Mouse (Mus musculus) G1E (cell line): ENCODE measurements at regions not wholly inside any gene's neighbourhood (a gene's known extent, or its start where the extent isn't known, plus 50 kb on each side); places are given as distances from the start of the nearest gene placed in this dataset.
A peak's percentile ranks its signal among the peaks of the same experiment; 100 is the strongest.

Source experiments
- ATAC-seq: 2 replicates; pipeline ENCODE4 v1.8.0; 2016; ENCODE audit warnings: mild to moderate bottlenecking; ENCODE audit not compliant: insufficient number of reproducible peaks, poor library complexity, low FRiP score, severe bottlenecking; ENCODE audit errors: extremely low read depth
- DNase-seq: peaks from one replicate; pipeline ENCODE4 v3.0.0; 2012; ENCODE audit warnings: low spot score
- H3K27me3 ChIP-seq: 2 replicates; pipeline ENCODE4 v1.6.1; 2012; ENCODE audit warnings: mild to moderate bottlenecking, low read length, inconsistent platforms; ENCODE audit not compliant: insufficient read depth
- H3K36me3 ChIP-seq: replicated peaks from 2 replicates; pipeline ENCODE3; 2012; ENCODE audit warnings: mild to moderate bottlenecking, inconsistent platforms
- H3K4me1 ChIP-seq: 2 replicates; pipeline ENCODE4 v1.6.1; 2012; ENCODE audit warnings: low read depth, low read length, inconsistent platforms, mixed read lengths; ENCODE audit not compliant: insufficient read depth
- H3K4me3 ChIP-seq: 2 replicates; pipeline ENCODE4 v1.5.1; 2012; ENCODE audit warnings: low read depth, mild to moderate bottlenecking, inconsistent platforms, low read length, moderate library complexity, mixed read lengths
- H3K9me3 ChIP-seq: replicated peaks from 2 replicates; pipeline ENCODE4 v1.6.1; 2012; ENCODE audit warnings: inconsistent platforms
- CTCF ChIP-seq: IDR thresholded peaks from 2 replicates; pipeline ENCODE4 v1.5.1; 2012; ENCODE audit warnings: low read depth, low read length, inconsistent platforms, mixed read lengths
- GATA1 ChIP-seq: IDR thresholded peaks from 2 replicates; pipeline ENCODE4 v1.6.1; 2012; ENCODE audit warnings: borderline replicate concordance, low read length, inconsistent platforms, mixed read lengths
- GATA2 ChIP-seq: IDR thresholded peaks from 2 replicates; pipeline ENCODE4 v1.6.1; 2012; ENCODE audit warnings: low read depth, low read length, inconsistent platforms, borderline replicate concordance
- POLR2AphosphoS5 ChIP-seq: IDR thresholded peaks from 2 replicates; pipeline ENCODE4 v1.6.1; 2012; ENCODE audit warnings: low read depth, low read length, inconsistent platforms; ENCODE audit not compliant: insufficient replicate concordance
- TAL1 ChIP-seq: conservative IDR thresholded peaks from 2 replicates; pipeline ENCODE4 v1.6.1; 2012; ENCODE audit warnings: low read depth, low read length, inconsistent platforms, mixed read lengths

- Histone ChIP-seq H3K27me3 (no peaks in the 10 kb centered on the region), H3K9me3 (no peaks in the 10 kb centered on the region), H3K4me1 (no peaks in the 10 kb centered on the region; the same call in 1 of the 2 replicates), H3K36me3 (peaks cover 57% of the 10 kb centered on the region), H3K4me3 (no peak overlapping the region)
- ATAC-seq, result no peak
- no peak for TF ChIP-seq GATA2
- no peak for TF ChIP-seq POLR2AphosphoS5
- TF ChIP-seq TAL1, result no peak
- TF ChIP-seq GATA1, result no peak
- no peak for TF ChIP-seq CTCF
- DNase-seq, result no peak
Measured at GRCm38 (mm10) chr17:3248875-3249274, 77.5 kb upstream of the Tiam2 start.

DNA sequence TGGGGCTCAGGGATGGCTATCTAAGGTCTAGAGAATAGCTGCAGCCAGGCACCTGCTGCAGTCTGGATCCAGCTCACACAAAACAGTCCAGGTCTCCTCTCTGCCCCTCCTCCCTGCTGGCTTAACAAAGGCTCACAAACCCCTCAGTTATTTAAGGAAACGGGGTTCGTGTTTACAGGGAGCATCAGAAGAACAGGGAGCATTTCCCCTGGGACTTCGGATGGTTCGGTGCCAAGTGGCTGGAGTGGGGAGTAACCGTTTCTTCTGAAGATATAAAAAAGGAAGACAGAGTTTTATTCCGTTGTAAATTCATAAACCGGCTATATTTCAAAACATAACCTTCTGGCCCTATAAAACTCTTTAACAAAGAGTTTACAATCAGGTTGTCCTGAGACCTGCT, 77.1 kb upstream of the Tiam2 start:
- ATAC-seq, result no peak
- Histone ChIP-seq H3K9me3 (no peaks in the 10 kb centered on the region), H3K4me3 (no peak overlapping the region), H3K4me1 (no peaks in the 10 kb centered on the region; the same call in 1 of the 2 replicates), H3K27me3 (no peaks in the 10 kb centered on the region), H3K36me3 (peaks cover 62% of the 10 kb centered on the region)
- DNase-seq, result no peak
- TF ChIP-seq TAL1 (no peak), CTCF (no peak), POLR2AphosphoS5 (no peak), GATA2 (no peak), GATA1 (no peak)

- H3K4me3 ChIP-seq, result no peak overlapping the region
- no peaks in the 10 kb centered on the region for H3K27me3 ChIP-seq
- ATAC-seq, result no peak
- H3K9me3 ChIP-seq, result no peaks in the 10 kb centered on the region
- no peak for DNase-seq
- H3K36me3 ChIP-seq, result peaks cover 55% of the 10 kb centered on the region
- TF ChIP-seq GATA2 (no peak), GATA1 (no peak), POLR2AphosphoS5 (no peak), CTCF (no peak), TAL1 (no peak)
- H3K4me1 ChIP-seq, result no peaks in the 10 kb centered on the region; the same call in 1 of the 2 replicates
Measured at GRCm38 (mm10) chr17:3251176-3251575, 75.2 kb upstream of the Tiam2 start.

DNA sequence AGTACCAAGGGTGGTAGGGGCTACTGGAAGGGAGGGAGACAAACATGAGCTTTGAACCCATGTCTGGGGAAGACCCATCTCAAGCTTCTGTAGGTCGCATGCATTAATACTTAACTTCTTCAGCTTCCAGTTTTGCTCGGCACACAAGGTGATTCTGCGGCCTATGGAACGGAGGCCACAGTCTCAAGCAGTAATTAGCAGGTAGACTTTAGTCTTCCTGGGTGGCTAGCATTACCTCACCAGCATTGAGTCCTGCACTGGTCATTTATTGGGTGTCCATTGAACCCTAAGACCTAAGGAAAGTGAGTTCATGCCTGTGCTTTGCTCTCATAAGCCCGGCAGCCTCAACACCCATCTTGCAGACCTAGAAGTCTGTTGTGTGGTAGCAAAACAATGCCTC, 74.4 kb upstream of the Tiam2 start:
- ATAC-seq (no peak; the same call in 1 of the 2 replicates), DNase-seq (no peak)
- no peak overlapping the region for H3K4me3 ChIP-seq
- no peaks in the 10 kb centered on the region for H3K4me1 ChIP-seq
- H3K27me3 ChIP-seq, result no peaks in the 10 kb centered on the region
- H3K36me3 ChIP-seq, result peaks cover 57% of the 10 kb centered on the region
- TF ChIP-seq CTCF (no peak), POLR2AphosphoS5 (no peak), GATA1 (no peak)
- H3K9me3 ChIP-seq, result no peaks in the 10 kb centered on the region

DNA sequence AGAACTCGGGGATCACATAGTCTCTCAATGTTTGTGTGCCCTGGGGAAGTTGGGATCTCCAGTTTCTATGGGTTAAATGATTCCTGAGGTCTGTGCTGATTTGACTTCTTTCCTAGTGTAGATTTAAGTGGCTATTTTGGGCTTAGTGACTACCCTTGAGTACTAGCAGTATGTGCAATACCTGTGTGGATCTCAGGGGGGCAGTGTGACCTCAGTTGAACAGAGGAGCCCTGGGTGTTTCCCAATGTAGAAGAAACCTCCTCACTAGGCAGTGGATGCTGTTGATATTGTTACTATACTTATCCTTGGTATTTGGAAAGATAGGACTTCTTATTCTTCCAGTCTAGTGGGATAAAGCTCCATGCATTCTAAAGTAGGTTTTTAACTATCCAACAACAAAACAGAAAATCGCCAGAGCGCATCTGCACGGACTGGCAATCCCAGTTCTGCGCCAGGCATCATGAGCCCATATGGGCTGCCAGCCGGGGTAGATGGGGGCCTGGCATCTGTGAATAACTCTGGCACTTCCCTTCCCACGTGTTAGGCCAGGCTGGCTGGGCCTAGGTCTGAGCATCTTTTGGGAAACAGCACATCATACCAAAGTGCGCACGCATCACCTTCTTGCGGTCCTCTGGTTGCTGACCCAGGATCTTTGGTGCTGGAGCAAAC, 72.7 kb upstream of the Tiam2 start:
- TF ChIP-seq GATA1 (no peak), CTCF (0 out of 2 replicates have a peak, but pooled peaks have one; percentile 17), POLR2AphosphoS5 (no peak)
- peak; percentile 15 for DNase-seq
- H3K27me3 ChIP-seq, result no peaks in the 10 kb centered on the region
- peak; percentile 28; the same call in 1 of the 2 replicates for ATAC-seq
- H3K9me3 ChIP-seq, result no peaks in the 10 kb centered on the region
- H3K36me3 ChIP-seq, result peaks cover 59% of the 10 kb centered on the region
- no peak overlapping the region for H3K4me3 ChIP-seq
- no peaks in the 10 kb centered on the region for H3K4me1 ChIP-seq

GRCm38 (mm10) chr17:3256765-3257164, 69.6 kb upstream of the Tiam2 start:
- Histone ChIP-seq H3K9me3 (no peaks in the 10 kb centered on the region), H3K27me3 (no peaks in the 10 kb centered on the region), H3K36me3 (peaks cover 47% of the 10 kb centered on the region), H3K4me1 (peaks cover 6% of the 10 kb centered on the region; the same call in 1 of the 2 replicates), H3K4me3 (no peak overlapping the region)
- DNase-seq (no peak), ATAC-seq (no peak)
- no peak for TF ChIP-seq CTCF
- no peak for TF ChIP-seq GATA2
- no peak for TF ChIP-seq TAL1
- TF ChIP-seq GATA1, result no peak
